Mouse (Mus musculus): ENCODE results near the gene Cabin1. TPM values are rescaled to one million over a fixed set of nuclear protein-coding genes. Genes with fewer than 3 reads are reported as not detected.

The Cabin1 gene
- polyA plus RNA-seq, 1 experiment from 2014 or later, result 30.7 TPM

DNA sequence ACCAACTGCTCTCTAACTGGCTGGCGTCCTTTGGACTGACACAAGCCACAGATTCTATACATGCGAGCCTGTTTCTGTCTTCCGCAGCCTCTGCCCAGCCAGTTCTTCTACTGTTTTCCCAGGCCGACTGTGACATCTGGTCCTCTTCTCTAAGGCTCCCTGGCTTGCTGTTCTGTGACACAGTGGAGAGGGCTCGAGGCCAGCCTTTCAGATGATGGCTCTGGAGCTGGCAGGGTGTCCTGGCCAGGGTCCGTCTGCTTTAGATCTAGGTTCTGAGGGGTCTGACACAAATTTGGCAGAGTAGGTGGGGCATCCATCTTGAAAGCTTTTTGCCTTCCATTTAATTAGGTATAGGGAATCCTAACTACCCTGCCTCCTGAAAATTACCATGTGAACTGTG, 102.8 kb downstream of the Cabin1 start:
- H3K27ac ChIP-seq (replicated peaks; ENCODE audit: low read depth, low read length), result no peak overlapping the region
- DNase-seq (ENCODE audit: low spot score), result no peak
- H3K4me2 ChIP-seq (ENCODE audit: low read depth, severe bottlenecking), result no peak overlapping the region
- no peak overlapping the region for H3K4me3 ChIP-seq (ENCODE audit: low read depth, low read length)
- 83% methylated on average over 6 of the region's 6 CpGs for WGBS
- H3K9me3 ChIP-seq (ENCODE audit: control insufficient read depth, low read length), result no peaks in the 10 kb centered on the region
- H3K9ac ChIP-seq (ENCODE audit: low read length), result no peak overlapping the region
- no peak for ATAC-seq (ENCODE audit: insufficient number of reproducible peaks, low FRiP score, low TSS enrichment, low read depth)
- H3K36me3 ChIP-seq (ENCODE audit: control insufficient read depth, insufficient read depth, low read length), result peaks cover 8% of the 10 kb centered on the region; the same call in 1 of the 2 replicates
- H3K27me3 ChIP-seq (ENCODE audit: control insufficient read depth, insufficient read depth, low read length), result no peaks in the 10 kb centered on the region
- no peaks in the 10 kb centered on the region for H3K4me1 ChIP-seq (ENCODE audit: control insufficient read depth, insufficient read depth, low read length)

DNA sequence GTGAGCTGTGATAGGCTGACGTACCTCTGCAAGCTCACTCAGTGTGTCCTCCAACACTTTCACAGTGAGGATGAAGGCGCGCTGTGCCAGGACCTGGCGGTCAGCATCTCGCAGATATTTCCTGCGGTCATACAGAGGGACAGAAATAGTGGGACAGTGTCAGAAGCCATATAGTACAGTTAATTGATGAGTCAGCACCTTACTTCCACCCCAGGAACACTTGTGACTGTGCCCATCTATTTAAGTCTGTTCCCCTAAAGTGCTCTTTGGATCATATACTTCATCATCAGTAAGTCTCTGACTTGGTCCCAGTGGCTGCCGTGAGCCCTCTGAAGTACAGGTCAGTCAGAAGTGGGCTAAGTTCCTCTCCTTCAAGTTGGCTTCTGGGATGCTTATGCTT, 106.4 kb downstream of the Cabin1 start:
- H3K36me3 ChIP-seq (ENCODE audit: control insufficient read depth, insufficient read depth, low read length), result peaks cover 11% of the 10 kb centered on the region; the same call in 1 of the 2 replicates
- no peaks in the 10 kb centered on the region for H3K27me3 ChIP-seq (ENCODE audit: control insufficient read depth, insufficient read depth, low read length)
- H3K4me3 ChIP-seq (ENCODE audit: low read depth, low read length), result no peak overlapping the region
- ATAC-seq (ENCODE audit: insufficient number of reproducible peaks, low FRiP score, low TSS enrichment, low read depth) (no peak), DNase-seq (ENCODE audit: low spot score) (no peak)
- no peak overlapping the region for H3K4me2 ChIP-seq (ENCODE audit: low read depth, severe bottlenecking)
- no peak overlapping the region for H3K9ac ChIP-seq (ENCODE audit: low read length)
- no peaks in the 10 kb centered on the region for H3K4me1 ChIP-seq (ENCODE audit: control insufficient read depth, insufficient read depth, low read length)
- no peak overlapping the region for H3K27ac ChIP-seq (replicated peaks; ENCODE audit: low read depth, low read length)
- WGBS, result 97% methylated on average over 7 of the region's 7 CpGs
- H3K9me3 ChIP-seq (ENCODE audit: control insufficient read depth, low read length), result no peaks in the 10 kb centered on the region

DNA sequence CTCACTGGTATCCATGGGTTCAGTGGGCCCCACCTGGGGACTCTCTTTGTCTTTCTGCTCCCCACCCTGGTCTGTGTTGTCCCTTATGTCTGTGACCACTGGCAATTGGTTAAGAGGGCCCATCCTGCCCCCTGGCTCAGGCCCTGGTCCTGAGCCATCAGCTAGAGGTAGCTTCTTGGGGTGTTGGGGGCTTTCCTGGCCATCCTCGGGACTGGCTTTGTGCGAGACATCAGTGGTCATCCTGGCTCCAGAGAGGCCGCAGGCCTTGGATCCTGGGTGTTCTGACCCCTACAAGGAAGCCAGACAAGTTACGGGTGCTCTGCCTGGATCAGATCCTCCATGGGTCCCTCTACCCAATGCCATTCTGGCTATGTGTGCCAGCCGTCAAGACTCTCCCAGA, 107.0 kb downstream of the Cabin1 start:
- Histone ChIP-seq H3K27ac (replicated peaks; ENCODE audit: low read depth, low read length) (no peak overlapping the region), H3K4me1 (ENCODE audit: control insufficient read depth, insufficient read depth, low read length) (no peaks in the 10 kb centered on the region), H3K27me3 (ENCODE audit: control insufficient read depth, insufficient read depth, low read length) (no peaks in the 10 kb centered on the region), H3K4me2 (ENCODE audit: low read depth, severe bottlenecking) (no peak overlapping the region), H3K4me3 (ENCODE audit: low read depth, low read length) (no peak overlapping the region), H3K36me3 (ENCODE audit: control insufficient read depth, insufficient read depth, low read length) (peaks cover 15% of the 10 kb centered on the region), H3K9me3 (ENCODE audit: control insufficient read depth, low read length) (no peaks in the 10 kb centered on the region), H3K9ac (ENCODE audit: low read length) (no peak overlapping the region)
- ATAC-seq (ENCODE audit: insufficient number of reproducible peaks, low FRiP score, low TSS enrichment, low read depth), result no peak
- WGBS, result 90% methylated on average over 5 of the region's 5 CpGs
- DNase-seq (ENCODE audit: low spot score), result no peak

DNA sequence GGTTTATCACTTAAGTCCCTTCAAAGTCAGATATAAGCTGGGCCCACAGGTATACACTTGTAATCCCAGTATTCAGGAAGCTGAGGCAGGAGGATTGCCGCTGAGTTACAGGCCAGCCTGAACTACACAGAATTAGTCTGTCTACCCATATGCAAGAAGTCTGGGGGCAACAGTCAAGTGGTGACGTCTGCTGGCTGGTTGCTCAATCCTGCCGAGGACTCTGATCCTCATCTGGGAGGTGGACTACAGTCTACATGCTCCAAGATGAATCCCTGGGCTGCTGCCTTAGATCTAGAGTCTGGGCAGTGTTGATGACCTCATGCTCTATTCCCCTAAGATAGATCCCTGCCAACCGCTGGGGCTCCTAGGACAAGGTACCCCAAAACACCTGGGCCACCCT, 110.1 kb downstream of the Cabin1 start:
- no peak overlapping the region for H3K4me2 ChIP-seq (ENCODE audit: low read depth, severe bottlenecking)
- no peak for ATAC-seq (ENCODE audit: insufficient number of reproducible peaks, low FRiP score, low TSS enrichment, low read depth)
- no peak overlapping the region for H3K4me3 ChIP-seq (ENCODE audit: low read depth, low read length)
- H3K9me3 ChIP-seq (ENCODE audit: control insufficient read depth, low read length), result no peaks in the 10 kb centered on the region
- H3K36me3 ChIP-seq (ENCODE audit: control insufficient read depth, insufficient read depth, low read length), result peaks cover 25% of the 10 kb centered on the region
- no peaks in the 10 kb centered on the region for H3K27me3 ChIP-seq (ENCODE audit: control insufficient read depth, insufficient read depth, low read length)
- 88% methylated on average over 4 of the region's 4 CpGs for WGBS
- no peak overlapping the region for H3K27ac ChIP-seq (replicated peaks; ENCODE audit: low read depth, low read length)
- no peaks in the 10 kb centered on the region for H3K4me1 ChIP-seq (ENCODE audit: control insufficient read depth, insufficient read depth, low read length)
- DNase-seq (ENCODE audit: low spot score), result no peak
- no peak overlapping the region for H3K9ac ChIP-seq (ENCODE audit: low read length)

DNA sequence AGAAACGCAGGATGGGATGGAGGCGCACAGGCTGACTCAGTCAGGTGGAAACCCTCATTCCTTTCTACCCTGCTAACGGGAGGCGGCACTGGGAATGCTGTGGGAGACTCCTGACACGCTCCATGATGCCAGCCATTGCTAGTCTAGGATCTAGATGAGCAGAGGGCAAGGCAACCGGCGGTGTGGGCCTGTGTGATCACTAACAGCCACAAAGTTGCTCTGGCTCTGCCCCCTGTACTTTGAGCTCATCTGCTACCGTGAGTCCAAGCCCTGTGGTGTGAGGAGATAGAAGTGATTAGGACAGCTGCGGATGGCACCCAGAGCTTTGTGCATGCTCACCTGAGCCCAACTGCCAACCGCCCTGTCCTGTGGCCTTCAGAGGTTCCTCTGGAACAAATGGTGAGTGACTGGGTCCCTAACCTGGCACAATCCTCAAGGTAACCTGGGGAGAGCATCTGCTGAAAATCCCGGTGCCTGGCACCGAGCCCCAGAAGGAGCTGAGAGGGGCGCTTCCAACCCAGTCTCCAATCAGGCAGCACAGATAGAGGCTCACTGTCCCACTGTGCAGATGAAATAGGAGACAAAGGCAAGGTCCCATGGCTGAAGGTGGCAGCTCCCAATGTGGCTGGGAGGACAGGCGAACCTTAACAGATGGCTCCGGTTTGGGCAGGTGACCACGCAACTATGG, 112.6 kb downstream of the Cabin1 start:
- H3K4me2 ChIP-seq (ENCODE audit: low read depth, severe bottlenecking), result no peak overlapping the region
- no peak overlapping the region for H3K4me3 ChIP-seq (ENCODE audit: low read depth, low read length)
- H3K4me1 ChIP-seq (ENCODE audit: control insufficient read depth, insufficient read depth, low read length), result no peaks in the 10 kb centered on the region
- no peak for DNase-seq (ENCODE audit: low spot score)
- no peak for ATAC-seq (ENCODE audit: insufficient number of reproducible peaks, low FRiP score, low TSS enrichment, low read depth)
- WGBS, result 95% methylated on average over 16 of the region's 16 CpGs
- no peak overlapping the region for H3K9ac ChIP-seq (ENCODE audit: low read length)
- no peaks in the 10 kb centered on the region for H3K27me3 ChIP-seq (ENCODE audit: control insufficient read depth, insufficient read depth, low read length)
- H3K9me3 ChIP-seq (ENCODE audit: control insufficient read depth, low read length), result no peaks in the 10 kb centered on the region
- H3K27ac ChIP-seq (replicated peaks; ENCODE audit: low read depth, low read length), result no peak overlapping the region
- H3K36me3 ChIP-seq (ENCODE audit: control insufficient read depth, insufficient read depth, low read length), result peaks cover 23% of the 10 kb centered on the region

DNA sequence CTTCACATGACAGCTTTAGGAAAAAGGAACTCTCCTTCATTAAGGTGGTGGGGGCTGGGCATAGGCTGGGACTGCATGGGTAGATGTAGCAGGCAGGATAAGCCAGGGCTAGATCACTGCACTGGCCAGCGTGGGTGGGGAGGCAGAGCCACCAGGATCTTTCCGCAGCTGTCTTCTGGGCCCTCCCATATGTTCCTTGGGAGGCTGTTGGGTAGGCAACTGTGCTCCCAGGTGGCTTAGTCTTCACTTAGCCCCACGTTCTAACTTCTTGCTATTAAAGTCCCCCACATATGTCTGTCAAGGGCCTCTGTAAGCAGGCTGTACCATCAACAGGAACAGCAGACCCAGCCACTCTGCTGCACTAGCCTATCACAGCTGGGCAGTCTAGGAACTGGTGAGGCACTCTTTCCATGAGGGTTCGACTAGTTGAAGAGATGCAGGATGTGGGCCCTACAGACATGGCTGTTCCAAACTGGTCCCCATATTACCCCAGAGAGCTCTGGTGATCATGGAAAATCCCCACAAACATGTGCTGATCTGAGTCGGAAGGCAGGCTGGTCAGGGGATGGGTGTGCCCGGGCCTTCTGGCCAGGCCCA, 113.7 kb downstream of the Cabin1 start:
- Histone ChIP-seq H3K4me1 (ENCODE audit: control insufficient read depth, insufficient read depth, low read length) (no peaks in the 10 kb centered on the region), H3K4me2 (ENCODE audit: low read depth, severe bottlenecking) (no peak overlapping the region), H3K9ac (ENCODE audit: low read length) (no peak overlapping the region), H3K27ac (replicated peaks; ENCODE audit: low read depth, low read length) (no peak overlapping the region), H3K27me3 (ENCODE audit: control insufficient read depth, insufficient read depth, low read length) (no peaks in the 10 kb centered on the region), H3K36me3 (ENCODE audit: control insufficient read depth, insufficient read depth, low read length) (peaks cover 22% of the 10 kb centered on the region), H3K4me3 (ENCODE audit: low read depth, low read length) (no peak overlapping the region), H3K9me3 (ENCODE audit: control insufficient read depth, low read length) (no peaks in the 10 kb centered on the region)
- ATAC-seq (ENCODE audit: insufficient number of reproducible peaks, low FRiP score, low TSS enrichment, low read depth), result no peak
- WGBS, result 84% methylated on average over 6 of the region's 6 CpGs
- DNase-seq (ENCODE audit: low spot score), result no peak

DNA sequence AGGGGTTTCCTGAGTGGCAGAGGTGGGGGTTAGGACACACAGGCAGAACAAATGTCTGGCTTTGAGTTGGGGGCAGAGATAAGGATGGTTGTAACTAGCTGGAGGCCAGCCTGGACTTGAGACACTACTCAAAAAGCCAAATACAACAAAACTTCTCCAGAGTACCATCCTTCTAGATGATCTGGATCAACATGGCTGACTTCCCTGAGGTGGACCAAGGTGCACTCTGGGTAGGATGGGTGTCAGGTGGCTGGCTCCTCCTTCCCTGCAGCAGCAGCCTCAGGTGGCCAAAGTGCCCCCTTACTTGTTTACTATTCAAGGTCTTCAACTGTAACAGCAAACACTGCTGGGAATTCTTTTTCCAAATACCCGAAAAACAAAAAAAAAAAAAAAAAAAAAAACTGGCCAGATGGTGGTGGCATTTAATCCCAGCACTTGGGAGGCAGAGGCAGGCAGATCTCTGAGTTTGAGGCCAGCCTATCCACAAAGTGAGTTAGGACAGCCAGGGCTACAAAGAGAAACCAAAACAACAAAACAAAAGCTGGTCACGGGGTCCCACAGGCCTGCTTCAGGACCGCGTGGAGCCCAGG, 114.6 kb downstream of the Cabin1 start:
- H3K4me3 ChIP-seq (ENCODE audit: low read depth, low read length), result no peak overlapping the region
- no peak overlapping the region for H3K27ac ChIP-seq (replicated peaks; ENCODE audit: low read depth, low read length)
- H3K36me3 ChIP-seq (ENCODE audit: control insufficient read depth, insufficient read depth, low read length), result peaks cover 20% of the 10 kb centered on the region
- DNase-seq (ENCODE audit: low spot score), result no peak
- no peak overlapping the region for H3K9ac ChIP-seq (ENCODE audit: low read length)
- H3K9me3 ChIP-seq (ENCODE audit: control insufficient read depth, low read length), result no peaks in the 10 kb centered on the region
- no peak for ATAC-seq (ENCODE audit: insufficient number of reproducible peaks, low FRiP score, low TSS enrichment, low read depth)
- H3K4me2 ChIP-seq (ENCODE audit: low read depth, severe bottlenecking), result no peak overlapping the region
- WGBS, result 91% methylated on average over 4 of the region's 4 CpGs
- H3K27me3 ChIP-seq (ENCODE audit: control insufficient read depth, insufficient read depth, low read length), result no peaks in the 10 kb centered on the region
- no peaks in the 10 kb centered on the region for H3K4me1 ChIP-seq (ENCODE audit: control insufficient read depth, insufficient read depth, low read length)

DNA sequence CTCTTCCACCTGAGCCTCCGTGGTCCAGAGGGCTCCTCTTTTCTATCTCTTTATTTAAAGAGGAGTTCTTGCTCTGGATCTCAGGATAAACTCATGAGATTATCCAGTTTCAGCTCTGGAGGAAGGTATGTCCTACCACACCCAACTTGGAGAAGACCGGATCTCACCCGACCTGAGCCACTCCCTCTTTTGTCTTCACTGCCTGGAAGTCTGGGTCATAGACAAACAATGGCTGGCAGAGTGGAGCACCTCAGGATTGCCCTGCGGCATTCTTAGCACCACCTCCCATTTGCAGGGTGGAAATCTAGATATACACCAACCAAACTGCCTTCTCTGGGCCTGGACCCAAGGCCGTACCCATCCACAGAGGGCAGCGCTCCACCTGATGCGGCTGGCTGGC, 115.1 kb downstream of the Cabin1 start:
- ATAC-seq (ENCODE audit: insufficient number of reproducible peaks, low FRiP score, low TSS enrichment, low read depth), result no peak
- H3K36me3 ChIP-seq (ENCODE audit: control insufficient read depth, insufficient read depth, low read length), result peaks cover 20% of the 10 kb centered on the region
- WGBS, result 94% methylated on average over 7 of the region's 7 CpGs

More for the DNA sequence above, 115.1 kb downstream of the Cabin1 start:
- DNase-seq (ENCODE audit: low spot score), result no peak
- no peaks in the 10 kb centered on the region for H3K4me1 ChIP-seq (ENCODE audit: control insufficient read depth, insufficient read depth, low read length)
- no peaks in the 10 kb centered on the region for H3K9me3 ChIP-seq (ENCODE audit: control insufficient read depth, low read length)
- no peak overlapping the region for H3K4me3 ChIP-seq (ENCODE audit: low read depth, low read length)
- no peak overlapping the region for H3K9ac ChIP-seq (ENCODE audit: low read length)
- H3K27ac ChIP-seq (replicated peaks; ENCODE audit: low read depth, low read length), result no peak overlapping the region
- no peak overlapping the region for H3K4me2 ChIP-seq (ENCODE audit: low read depth, severe bottlenecking)
- H3K27me3 ChIP-seq (ENCODE audit: control insufficient read depth, insufficient read depth, low read length), result no peaks in the 10 kb centered on the region
